Mouse (Mus musculus) liver, embryonic 14.5 days (tissue): ENCODE measurements at regions not wholly inside any gene's neighbourhood (a gene's known extent, or its start where the extent isn't known, plus 50 kb on each side); places are given as distances from the start of the nearest gene placed in this dataset.

Experiments
- CTCF ChIP-seq: IDR thresholded peaks from 2 replicates; pipeline ENCODE4 v1.5.1; 2016; ENCODE audit warnings: antibody characterized with exemption, low read depth, control low read depth
- EP300 ChIP-seq: IDR thresholded peaks from 2 replicates; pipeline ENCODE4 v1.6.1; 2016; ENCODE audit warnings: antibody characterized with exemption, low read depth

- TF ChIP-seq CTCF = no peak
- no peak for TF ChIP-seq EP300
Measured at GRCm38 (mm10) chr3:35462858-35463257, 291.0 kb upstream of the Atp11b start.
